Mouse (Mus musculus) cerebellum, postnatal 36 days (tissue): ENCODE results near the gene Hps5.
A peak's percentile ranks its signal among the peaks of the same experiment; 100 is the strongest.
"Not testable (repeated sequence)": the region's sequence is repeated elsewhere in the genome, so short reads cannot be mapped to it uniquely, and the experiment has no call there.

ENCODE experiments used
- DNase-seq, 2 experiments: peaks; one replicate each; pipeline ENCODE4 v3.0.0; 2021 to 2022; ENCODE audit warnings: mixed read lengths in 2 of 2

The Hps5 gene

DNA sequence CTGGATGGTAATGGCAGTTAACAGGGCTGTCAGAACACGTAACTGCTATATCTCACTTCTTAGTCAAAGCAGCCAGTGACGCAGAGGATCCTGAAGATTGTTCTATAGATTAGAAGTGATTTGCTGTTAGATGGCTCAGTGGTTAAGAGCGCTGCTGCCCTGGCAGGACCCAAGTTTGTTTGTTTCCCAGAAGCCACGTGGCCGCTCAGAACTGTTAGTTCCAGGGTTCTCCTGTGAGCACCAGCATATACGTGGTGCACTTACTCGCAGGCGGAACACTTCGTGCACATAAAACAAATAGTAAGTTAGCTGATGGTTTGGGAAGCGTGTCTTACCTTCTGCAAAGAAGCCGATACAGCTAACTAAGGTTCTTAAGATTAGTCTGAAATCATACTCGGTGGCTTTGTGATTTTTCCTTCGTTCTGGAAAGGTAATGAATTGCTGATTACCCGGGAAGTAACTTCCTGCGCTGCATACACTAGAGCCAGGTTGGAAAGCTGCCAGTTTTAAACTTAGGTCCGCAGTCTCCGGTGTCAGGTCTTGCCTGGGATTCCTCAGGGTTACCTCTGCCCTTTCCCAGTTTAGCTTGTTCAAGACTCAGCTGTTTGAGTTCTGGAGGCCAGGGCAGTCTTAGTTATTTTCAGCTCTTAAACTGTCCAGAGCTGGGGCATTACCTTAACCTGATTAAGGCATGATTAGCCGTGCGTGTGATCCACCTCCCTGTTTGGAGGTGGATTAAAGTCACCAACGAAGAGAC, 31.4 kb upstream of the Hps5 start:
- DNase-seq, result no peak

DNA sequence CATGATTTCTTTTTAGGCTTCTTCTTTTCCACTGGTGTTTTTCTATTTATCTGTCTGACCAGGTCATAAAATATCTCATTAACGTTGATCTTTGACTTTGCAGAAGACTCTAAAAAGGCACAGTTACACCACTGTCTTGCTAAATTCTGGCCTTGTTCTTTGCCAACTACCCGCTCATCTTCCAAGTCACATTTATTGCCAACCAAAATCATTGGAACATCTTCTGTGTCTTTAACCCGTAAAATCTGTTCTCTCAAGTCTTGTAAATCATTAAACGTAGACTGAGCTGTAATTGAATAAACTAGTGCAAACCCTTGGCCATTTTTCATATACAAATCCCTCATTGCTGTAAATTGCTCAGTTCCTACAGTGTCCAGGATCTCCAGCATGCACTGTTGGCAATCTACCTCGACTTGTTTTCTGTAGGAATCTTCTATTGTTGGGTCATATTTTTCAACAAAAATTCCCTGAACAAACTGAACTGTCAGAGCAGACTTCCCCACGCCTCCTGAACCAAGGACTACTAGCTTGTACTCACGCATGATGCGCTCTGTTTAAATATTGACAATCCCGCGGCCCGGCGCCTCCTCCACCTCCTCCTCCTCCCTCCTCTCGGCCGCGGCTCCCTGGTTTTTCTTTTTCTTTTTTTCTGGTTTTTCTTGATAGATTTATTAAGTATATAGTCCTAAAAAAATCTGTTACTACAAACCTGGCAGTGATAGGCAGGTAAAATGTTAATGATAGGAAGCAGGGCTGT, 25.2 kb upstream of the Hps5 start:
- not testable (repeated sequence) for DNase-seq

DNA sequence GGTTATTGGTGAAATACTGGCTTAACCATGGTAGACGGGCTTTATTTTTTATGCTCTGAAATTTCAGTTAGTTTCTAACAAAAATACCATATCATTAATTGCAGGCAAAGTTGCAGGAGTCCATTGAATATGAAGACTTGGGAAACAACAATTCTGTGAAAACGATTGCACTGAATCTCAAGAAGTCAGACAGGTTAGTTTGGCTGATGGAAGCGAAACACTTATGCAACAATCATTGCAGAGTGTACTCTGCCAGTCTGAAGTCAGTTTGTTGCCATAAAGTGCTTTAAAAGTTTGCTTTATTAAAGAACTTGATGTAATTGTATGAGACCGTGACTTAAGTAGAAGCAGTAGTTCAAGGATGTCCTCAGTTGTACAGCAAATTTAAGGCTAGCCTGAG, 18.1 kb upstream of the Hps5 start:
- no peak for DNase-seq

DNA sequence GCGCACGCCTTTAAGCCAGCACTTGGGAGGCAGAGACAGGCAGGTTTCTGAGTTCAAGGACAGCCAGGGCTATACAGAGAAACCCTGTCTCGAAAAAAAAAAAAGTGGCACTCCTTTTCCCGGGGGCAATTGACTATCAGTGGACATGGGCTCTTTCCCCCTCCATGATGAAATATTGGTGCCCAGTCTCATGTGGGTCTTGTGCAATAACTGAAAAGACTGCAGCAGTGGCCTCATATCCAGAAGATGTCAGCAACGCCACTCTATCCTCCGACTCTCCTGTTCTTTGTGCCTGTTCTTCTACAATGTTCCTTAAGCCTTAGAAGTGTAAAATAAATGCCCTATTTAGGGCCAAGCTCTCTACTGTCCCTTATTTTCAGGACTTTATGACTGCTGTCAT, 14.5 kb upstream of the Hps5 start:
- DNase-seq, result no peak

DNA sequence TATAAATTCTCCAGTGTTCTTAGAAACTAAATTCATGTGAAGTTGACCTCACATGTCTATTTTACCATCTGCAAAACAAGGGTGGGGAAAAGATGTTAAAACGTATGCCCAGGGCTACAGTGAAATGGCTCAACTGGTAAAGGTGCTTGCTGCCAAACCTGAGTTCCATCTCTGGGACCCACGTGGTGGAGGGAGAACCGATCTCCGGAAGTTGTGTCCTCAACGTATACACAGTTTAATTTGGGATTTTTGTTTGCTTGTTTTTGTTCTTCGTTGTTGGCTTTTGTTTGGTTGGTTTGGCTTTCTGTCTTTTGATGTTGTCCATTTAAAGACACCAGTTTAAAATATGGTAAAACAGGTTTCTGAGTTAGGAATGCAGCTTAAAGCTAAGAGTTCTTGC, 915 bp upstream of the Hps5 start:
- DNase-seq, result no peak

DNA sequence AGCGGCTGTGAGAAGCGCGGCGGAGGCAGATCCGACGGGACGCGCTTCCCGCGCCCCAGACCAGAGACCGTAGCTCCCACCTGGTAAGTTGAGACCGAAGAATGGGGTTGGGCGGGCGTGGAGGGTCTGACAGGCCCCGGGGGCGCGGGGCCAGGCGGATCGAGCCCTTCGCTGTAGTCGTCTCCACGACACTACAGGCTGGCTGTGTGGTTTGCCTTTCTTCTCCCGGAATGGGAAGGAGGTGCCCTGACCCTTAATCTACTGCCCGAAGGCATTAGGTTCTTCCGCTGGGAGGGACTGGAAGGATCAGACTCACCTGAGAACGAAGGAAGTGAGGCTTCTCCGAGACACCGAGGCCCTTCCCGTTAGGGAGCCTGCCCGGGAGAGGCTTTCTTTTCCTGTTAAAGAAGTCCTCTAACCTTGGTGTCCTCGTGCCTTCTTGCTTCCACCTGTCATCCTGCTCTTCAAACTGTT, 379 bp upstream of the Hps5 start:
- DNase-seq, result no peak

DNA sequence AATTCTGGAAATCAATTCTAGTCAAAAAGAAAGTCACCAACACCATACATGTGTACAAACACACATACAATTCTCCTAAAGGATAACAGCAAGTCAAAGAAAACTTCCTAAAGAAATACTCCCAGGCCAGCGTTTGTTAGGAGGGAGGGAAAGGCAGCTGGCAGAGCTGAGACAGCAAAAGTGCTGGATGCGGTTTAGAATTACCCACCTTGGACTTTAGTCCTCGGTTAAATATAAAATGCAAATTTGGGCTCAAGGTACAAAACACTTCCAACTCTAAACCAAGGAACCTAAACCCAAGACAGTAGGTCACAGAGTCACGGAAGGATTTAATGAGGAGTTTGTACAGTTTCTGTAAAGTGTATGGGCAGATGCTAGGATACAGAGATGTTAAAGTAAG, 2.0 kb downstream of the Hps5 start:
- no peak for DNase-seq

DNA sequence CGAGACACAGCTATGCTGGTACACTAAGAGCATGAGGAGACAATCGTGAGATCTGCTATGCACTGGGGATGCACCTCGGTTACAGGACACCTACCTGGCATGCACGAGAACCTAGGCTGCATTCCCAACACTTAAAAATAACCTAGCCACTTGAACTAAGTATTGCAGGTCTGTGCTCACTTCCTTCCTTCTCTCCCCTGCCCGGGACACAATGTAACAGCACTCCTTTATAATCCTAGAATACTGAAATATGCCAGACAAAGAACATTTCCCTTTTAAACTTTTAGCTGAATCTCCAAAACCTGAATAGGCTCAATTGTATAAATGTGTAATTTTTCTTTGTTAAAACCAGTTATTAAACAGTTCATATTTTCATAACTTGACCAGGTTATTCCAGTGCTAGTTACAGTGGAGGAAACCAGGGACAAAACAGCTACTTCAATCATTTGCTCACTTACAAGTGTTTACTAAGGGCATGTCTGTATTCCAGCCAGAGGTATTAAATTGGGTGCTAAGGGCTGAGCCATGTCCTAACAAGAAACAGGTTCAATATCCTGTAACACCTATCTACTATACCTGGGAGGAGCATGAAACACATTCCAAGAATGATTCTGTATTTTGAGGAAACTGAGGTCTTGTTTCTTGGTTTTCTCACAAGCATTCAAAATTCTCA, 6.6 kb downstream of the Hps5 start:
- DNase-seq, result no peak

DNA sequence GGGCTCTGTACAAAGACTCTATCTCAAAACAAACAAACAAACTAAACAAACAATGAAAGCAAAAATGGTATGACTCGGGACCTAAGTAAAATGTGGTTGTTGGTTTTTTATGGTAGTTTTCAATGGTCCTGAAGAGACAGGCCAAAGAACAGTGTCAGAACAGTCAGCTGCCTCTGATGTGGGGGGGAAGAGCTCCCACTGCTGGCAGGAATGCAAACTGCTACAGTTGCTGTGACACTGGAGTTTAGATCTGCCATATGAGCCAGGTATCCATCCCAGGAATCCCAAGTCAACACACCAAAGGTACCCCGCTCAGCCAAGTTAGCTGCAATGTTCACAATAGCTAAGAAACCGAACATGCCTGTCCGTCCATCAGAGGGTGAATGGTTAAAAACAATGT, 25.2 kb downstream of the Hps5 start:
- DNase-seq, result peak; percentile 74 to 78

DNA sequence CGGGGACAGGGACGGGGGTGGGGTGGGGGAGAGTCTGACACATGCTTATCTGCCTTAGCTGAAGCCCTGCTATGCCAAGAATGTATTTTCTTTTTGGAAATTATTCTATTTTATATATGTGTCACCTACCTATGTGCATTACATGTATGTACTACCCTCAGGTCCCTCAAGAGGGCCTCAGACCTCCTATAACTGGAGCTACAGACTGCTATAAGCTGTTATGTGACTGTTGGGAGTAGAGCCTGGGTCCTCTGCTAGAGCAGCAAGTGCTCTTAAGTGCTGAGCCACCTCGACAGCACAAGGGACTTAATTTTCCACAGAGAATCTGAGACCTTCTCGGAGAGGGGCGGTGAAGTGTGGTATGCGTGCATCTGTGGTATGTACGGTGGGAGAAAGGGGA, 27.4 kb downstream of the Hps5 start:
- DNase-seq, result no peak

DNA sequence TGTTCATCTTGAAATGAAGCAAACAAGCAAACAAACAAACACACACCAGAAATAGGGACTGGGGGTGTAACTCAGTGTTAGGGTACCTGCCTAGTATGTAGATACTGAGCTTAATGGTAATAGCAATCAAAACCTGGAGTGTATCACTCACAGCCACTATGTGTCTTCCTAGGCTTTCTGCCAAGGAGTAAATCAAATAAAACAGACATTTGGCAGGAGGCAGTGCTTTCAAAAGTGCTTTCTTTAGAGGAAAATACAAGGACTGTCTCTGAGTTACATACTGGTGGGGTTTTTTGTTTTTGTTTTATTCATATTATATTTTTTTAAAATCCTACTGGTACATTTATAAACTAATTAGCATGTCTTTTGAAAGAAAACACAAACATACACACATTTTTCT, 28.5 kb downstream of the Hps5 start:
- no peak for DNase-seq

DNA sequence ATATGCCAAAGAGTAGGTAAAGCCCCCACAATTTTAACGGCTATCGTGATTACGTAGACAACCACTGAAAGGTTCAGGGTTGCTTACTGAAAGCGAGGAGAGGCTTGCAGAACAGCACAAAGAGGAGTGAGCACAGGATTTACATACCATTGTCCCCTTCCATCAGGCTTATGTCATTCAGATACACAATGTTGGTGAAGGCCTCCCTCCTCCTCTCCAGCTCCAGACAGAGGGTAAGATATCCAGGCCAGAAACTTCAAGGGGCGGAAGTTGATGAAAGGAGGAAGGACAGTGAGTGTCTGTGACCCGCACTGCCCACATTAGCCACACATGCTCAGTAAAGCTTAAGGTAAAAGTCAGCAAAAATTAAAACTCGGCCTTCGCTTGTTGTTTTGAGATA, 31.2 kb downstream of the Hps5 start:
- DNase-seq, result no peak

DNA sequence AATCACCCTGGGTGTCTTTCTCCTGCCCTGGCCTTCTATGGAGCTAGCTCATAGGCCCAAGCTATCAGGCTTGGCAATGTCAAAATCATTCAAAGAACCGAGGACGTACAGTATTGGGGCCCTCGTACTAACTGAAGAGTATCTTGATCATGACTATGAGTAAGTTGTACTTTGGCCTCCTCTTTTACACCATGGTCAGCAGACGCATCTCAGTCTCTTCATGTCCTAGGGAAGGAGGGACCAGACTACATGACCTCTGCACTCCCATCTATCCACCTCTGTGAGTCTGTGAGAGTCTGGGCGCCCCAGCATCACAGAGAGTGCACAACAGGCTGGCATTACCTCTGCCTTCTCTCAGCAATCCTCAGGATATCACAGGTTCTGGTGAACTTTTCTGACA, 33.3 kb downstream of the Hps5 start:
- DNase-seq, result no peak

DNA sequence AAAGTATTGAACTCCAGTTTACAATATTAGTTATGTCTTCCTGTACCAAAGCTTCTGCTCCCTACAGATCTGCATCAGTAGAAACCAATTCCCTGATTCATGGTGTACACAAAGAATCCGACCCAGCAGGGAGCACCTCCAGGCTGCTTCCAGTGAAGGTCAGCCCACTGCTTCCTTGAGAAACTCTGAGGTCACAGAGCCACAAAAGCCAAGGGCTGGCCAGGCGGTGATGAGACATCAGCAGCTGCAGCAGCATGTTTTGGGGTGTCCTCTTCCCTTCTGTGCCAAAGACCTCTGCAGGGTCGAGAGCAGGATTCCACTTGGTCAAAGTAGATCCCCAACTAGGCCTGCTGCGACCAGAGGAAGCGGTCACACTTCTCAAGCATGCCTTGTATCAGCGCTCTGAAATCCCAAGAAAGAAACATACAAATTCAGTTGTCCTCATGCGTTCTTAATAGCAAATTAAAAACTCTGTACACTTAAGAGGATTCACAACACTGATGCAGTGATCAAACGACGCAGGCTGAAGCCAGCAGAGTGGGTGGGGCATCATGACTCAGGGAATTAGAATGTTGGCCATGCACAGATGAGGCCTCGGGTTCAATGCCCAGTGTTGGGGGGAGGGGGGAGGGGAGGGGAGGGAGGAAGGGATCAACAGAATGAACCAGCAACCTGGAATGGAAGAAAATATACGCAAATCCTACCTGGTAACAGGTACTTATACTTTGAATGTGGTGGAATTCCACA, 34.6 kb downstream of the Hps5 start:
- no peak for DNase-seq

DNA sequence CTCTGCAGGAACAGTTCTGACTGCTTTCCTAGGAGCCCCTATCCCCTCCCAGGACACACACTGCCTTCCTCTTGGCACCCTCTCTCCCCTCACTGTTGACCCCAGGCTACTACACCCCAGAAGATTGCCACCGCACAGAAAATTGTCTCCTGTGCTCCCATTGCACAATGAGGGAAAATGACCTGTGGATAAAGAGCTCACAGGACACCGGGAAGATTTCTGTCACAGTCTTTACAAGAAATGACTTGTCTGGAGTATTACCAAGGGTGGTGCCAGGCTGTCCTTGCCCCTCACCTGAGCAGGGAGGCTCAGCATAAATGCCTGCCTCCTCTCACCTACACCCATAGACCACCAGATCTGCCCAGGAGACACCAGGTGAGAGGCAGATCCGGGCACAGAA, 44.4 kb downstream of the Hps5 start, which contains the start of gene Saa2:
TSS of gene Saa2 (plus strand) at position 301 of the 400 bp plus-strand sequence.
- no peak for DNase-seq

DNA sequence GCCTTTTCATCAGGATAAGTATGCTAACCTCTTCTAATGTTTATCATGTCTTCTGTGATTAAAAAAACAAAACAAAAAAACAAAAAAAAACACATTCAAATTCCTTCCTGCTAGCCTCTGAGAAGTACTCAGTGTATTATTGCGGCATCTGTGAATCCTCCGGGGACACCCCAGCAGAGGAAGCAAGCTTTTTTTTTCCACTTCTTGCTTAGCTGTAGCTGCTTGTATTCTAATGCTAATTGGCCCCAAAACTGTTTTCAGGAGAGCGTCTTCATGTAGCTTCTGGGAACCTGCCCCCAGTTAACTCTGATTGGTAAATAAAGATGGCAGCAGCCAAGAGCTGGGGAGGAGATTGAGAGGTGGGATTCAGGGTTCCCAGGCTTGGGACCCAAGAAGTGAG, 47.4 kb downstream of the Hps5 start:
- no peak for DNase-seq

DNA sequence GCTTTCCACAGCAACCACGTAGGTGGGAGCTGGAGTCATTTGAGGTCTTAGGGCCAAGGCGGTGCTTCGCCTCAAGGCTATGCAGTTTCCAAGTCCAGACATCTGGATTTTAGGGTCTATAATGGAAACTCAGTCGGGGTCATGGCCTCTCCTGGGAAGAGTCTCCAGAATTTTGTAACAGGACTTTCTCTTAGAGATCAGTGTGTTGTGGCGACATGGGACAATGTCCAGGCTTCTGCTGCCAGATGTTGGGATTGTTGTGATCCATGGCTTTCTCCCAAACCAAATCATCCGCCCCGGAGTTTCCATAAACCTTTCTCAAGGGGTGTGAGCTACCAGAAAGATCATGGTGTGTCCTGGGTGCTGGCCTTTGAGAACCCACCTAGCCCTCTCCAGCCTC, 49.5 kb downstream of the Hps5 start:
- no peak for DNase-seq

DNA sequence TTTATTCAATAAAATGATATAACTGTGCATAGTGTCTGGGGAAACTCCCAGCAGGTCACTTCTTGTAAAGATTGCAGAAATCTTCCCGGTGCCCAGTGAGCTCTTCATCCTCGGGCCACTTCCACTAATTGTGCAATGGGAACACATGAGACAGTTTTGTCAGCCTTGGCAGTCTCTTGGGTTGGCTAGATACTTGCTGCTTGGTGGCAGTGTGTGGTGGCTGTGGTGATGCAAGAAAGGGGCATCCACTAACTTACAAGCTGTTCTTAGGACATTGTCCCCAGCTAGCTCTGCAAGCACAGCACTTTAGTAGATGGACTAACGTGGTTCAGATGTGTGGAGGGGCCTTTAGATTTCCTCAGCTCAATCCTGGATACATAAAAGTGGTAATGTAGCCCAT, 50.0 kb downstream of the Hps5 start:
- no peak for DNase-seq

DNA sequence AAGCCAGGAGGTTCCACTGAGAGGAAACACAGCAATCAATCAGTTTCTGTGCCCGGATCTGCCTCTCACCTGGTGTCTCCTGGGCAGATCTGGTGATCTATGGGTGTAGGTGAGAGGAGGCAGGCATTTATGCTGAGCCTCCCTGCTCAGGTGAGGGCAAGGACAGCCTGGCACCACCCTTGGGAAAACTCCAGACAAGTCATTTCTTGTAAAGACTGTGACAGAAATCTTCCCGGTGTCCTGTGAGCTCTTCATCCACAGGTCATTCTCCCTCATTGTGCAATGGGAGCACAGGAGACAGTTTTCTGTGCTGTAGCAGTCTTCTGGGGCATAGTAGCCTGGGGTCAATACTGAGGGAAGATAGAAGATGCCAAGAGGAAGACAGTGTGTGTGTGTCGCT, 53.0 kb downstream of the Hps5 start, which contains the start of gene Saa1:
TSS of gene Saa1 (minus strand) at position 101 of the 400 bp plus-strand sequence.
- DNase-seq, result not testable (repeated sequence)

DNA sequence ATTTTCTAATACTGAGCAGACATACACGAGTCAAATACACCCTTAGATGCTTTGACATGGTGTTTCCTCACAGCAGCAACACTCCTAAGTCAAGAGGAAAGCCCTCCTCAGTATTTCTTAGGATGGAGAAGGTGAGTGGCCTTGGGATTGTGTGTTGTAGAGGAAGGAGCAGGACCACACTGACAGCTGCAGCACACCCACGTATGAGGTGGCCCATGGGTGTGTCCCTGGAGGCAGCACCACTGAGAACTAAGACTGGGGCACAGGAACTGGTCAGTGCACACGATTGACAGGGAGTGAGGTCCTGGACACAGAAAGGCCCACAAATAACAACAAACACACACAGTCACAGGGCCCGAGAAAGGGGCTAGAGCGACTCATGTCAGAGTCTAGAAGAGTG, 55.8 kb downstream of the Hps5 start:
- not testable (repeated sequence) for DNase-seq

DNA sequence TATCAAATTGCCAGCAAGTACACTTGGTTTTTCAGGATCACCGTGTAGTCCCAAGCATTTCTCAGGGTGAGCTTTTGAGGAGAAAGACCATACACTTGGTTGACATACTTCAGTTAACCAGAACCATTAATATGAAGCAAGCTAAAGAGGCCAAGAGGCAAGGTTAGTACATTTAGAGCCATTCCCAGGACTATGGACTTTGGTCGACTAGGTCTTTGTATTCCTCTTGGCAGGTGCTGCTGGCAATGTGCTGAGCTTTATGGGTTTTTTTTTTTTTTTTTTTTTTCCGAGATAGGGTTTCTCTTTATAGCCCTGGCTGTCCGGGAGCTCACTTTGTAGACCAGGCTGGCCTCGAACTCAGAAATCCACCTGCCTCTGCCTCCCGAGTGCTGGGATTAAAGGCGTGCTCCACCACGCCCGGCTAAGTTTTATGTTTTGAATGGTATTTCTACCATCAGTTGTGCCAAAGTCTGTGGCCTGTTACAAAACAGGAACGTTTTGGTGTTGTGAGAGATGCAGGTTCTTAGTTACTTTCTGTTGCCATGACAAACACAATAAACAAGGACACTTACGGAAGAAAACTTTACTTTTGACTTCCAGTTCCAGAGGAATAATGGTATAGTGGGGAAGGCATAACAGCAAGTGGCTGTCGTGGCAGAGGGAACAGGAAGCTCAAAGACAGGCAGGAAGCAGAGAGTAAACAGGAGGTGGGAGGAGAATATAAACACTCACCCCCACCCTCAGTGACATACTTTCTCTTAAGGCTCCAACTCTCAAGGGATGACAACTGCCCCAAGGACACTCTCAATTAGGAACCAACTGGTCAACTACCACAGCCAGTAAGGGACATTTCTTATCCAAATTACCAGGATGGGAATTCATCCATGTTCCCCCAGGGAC, 57.1 kb downstream of the Hps5 start:
- DNase-seq, result no peak

DNA sequence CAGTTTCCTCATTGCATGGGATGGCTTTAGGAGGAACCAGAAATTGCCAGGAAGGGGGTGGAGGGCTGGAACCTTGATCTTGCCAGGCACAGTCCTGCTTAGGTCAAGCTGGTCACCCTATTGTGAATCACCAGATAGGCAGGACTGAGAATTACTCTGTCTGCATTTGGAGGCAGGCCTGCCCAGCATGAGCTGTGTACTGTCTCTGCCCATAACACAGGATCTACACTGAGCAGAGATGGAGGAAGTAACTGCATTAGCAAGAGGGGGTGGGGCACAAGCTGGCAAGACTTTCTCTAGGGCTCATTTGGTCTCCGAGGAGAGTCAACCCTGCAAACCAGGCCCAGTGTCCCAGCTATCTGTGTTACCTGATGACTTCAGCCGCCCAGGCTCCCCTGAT, 60.9 kb downstream of the Hps5 start:
- no peak for DNase-seq
